Mouse (Mus musculus) bone marrow, adult 2 months (tissue): ENCODE results near the gene Senp2.

Experiments
- CTCF ChIP-seq: fragments of 200-500 bp; IDR thresholded peaks from 2 replicates; pipeline ENCODE4 v1.5.1; 2011; ENCODE audit warnings: low read length, control low read depth; ENCODE audit not compliant: control insufficient read depth, insufficient read depth
- POLR2A ChIP-seq: fragments of 200-500 bp; IDR thresholded peaks from 2 replicates; pipeline ENCODE4 v1.6.1; 2011; ENCODE audit warnings: low read depth, mild to moderate bottlenecking, control low read depth, low read length, borderline replicate concordance; ENCODE audit not compliant: control insufficient read depth

DNA sequence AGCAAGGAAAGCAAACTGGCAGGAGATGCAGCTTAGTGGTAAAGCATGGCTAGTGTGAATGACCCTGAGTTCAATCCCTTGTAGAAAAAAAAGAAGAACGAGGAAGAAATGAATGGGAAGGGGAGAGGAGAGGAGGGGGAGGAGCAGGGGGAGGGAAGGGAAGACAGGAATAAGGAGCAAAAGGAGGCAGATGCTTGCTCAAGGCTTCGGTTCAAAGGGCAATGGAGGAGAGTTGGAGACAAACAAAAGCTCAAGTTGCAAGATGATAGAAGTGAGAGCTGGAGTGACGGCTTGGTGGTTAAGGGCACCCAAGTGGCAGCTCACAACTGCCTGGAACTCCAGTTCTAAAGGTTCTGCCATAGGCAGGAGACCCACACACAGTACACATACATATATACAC, 23.1 kb upstream of the Senp2 start:
- TF ChIP-seq CTCF (no peak), POLR2A (no peak)
